Mouse (Mus musculus) C2C12 (cell line): ENCODE measurements around the gene Cldn9.

Experiments used
- CEBPB ChIP-seq: IDR thresholded peaks from one replicate; pipeline ENCODE4 v1.6.1; 2011; ENCODE audit warnings: low read depth, mild to moderate bottlenecking, control low read depth, moderate library complexity
- CTCF ChIP-seq: IDR thresholded peaks from one replicate; pipeline ENCODE4 v1.5.1; 2011; ENCODE audit not compliant: control insufficient read depth, insufficient read depth, insufficient read length
- FOSL1 ChIP-seq: IDR thresholded peaks from one replicate; pipeline ENCODE4 v1.8.0; 2011; ENCODE audit warnings: mild to moderate bottlenecking, low read length; ENCODE audit not compliant: poor library complexity, insufficient read depth, severe bottlenecking
- MAX ChIP-seq: IDR thresholded peaks from one replicate; pipeline ENCODE4 v1.6.1; 2011; ENCODE audit warnings: mild to moderate bottlenecking, control low read depth
- MYOD1 ChIP-seq: IDR thresholded peaks from one replicate; pipeline ENCODE4 v1.6.1; 2011; ENCODE audit warnings: low read depth; ENCODE audit not compliant: control insufficient read depth, insufficient read length
- MYOG ChIP-seq: IDR thresholded peaks from one replicate; pipeline ENCODE4 v1.6.1; 2011; ENCODE audit not compliant: control insufficient read depth, insufficient read length; ENCODE audit errors: extremely low read depth
- USF1 ChIP-seq: IDR thresholded peaks from one replicate; pipeline ENCODE4 v1.6.1; 2011; ENCODE audit warnings: low read depth, mild to moderate bottlenecking, control low read depth, moderate library complexity

DNA sequence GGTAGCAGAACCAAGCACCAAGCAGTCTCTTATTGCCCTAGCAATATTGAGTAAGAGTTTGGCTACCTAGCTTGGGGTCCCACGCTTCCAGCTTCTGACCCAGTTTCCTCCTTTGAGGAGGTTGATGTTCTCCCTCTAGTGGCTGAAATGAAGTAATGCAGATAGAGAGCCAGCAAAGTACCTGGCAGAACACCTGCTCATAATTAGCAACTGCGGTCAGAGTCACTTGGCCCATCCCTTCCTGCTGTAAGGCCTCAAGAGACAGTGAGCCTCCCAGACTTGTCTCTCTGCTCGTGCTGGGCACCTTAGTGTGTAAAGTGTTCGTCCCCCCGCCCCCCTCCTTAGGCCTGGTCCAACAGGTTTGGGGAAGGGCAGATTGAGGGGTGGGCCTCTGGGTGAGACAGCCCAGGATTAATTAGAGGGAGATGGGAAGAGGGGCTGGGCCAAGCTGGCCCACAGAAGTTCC lies 19.2 kb downstream of the Cldn9 start:
- TF ChIP-seq CTCF (no peak), MAX (no peak), MYOD1 (no peak), MYOG (no peak), USF1 (no peak), CEBPB (no peak), FOSL1 (no peak)
